8 mouse cellular contexts compared by ENCODE assay signal in genomic region chr17:46857903-46858748, GRCm38 (mm10). TPM values are rescaled to one million over a fixed set of nuclear protein-coding genes. Genes with fewer than 3 reads are reported as not detected.
A peak's percentile ranks its signal among the peaks of the same experiment; 100 is the strongest.
DNase-seq lines count a peak whose midpoint lies in the region; ATAC-seq and TF ChIP-seq lines count a peak whose summit lies in the region.

Gene Bicral (minus strand): TSS chr17:46858482.

- TF ChIP-seq RAD21 in CH12.LX (IDR thresholded peaks at IDR 0.05; ENCODE audit: low read depth, low read length) = no peak

- no peak for TF ChIP-seq EP300 in CH12.LX (IDR thresholded peaks at IDR 0.05; ENCODE audit: low read length)
- no peak for TF ChIP-seq EP300 in liver, postnatal 0 days (IDR thresholded peaks at IDR 0.05; ENCODE audit: low read depth)

- peak within 1 kb of the TSS; percentile 99 for H3K9ac ChIP-seq in CH12.LX (ENCODE audit: insufficient read depth, low read depth)
- peak within 1 kb of the TSS; percentile 100 for H3K9ac ChIP-seq in forebrain, embryonic 11.5 days (ENCODE audit: low read length)
- H3K9ac ChIP-seq in heart, embryonic 15.5 days = peak within 1 kb of the TSS; percentile 100
- H3K9ac ChIP-seq in liver, postnatal 0 days (replicated peaks) = peak within 1 kb of the TSS; percentile 100
- peak within 1 kb of the TSS; percentile 100 for H3K9ac ChIP-seq in neural tube, embryonic 13.5 days

- dilution Hi-C loops in CH12.LX (cut with MboI; ENCODE audit: extremely low pct_ligation_motif_present, extremely low pct_unique_long_range_greater_than_20kb, low sequenced_read_pairs) = no loop called here

- H3K27me3 ChIP-seq in CH12.LX (replicated peaks) = no peaks in the 10 kb centered on the region
- H3K27me3 ChIP-seq in forebrain, embryonic 11.5 days (ENCODE audit: control insufficient read depth, insufficient read depth, low read length) = no peaks in the 10 kb centered on the region
- H3K27me3 ChIP-seq in heart, embryonic 15.5 days = no peaks in the 10 kb centered on the region
- H3K27me3 ChIP-seq in liver, postnatal 0 days (ENCODE audit: insufficient read depth, low read length) = no peaks in the 10 kb centered on the region
- no peaks in the 10 kb centered on the region for H3K27me3 ChIP-seq in neural tube, embryonic 13.5 days

- in situ Hi-C loops in CH12.LX (cut with MboI; ENCODE audit: low pct_ligation_motif_present, low pct_unique_long_range_greater_than_20kb, low sequenced_read_pairs) = no loop called here

- H3K4me2 ChIP-seq in CH12.LX (ENCODE audit: insufficient read depth, low read depth, poor library complexity, severe bottlenecking) = peak within 1 kb of the TSS; percentile 83
- peak within 1 kb of the TSS; percentile 48 for H3K4me2 ChIP-seq in forebrain, embryonic 11.5 days (ENCODE audit: low read depth, low read length, severe bottlenecking)
- H3K4me2 ChIP-seq in heart, embryonic 15.5 days = peak within 1 kb of the TSS; percentile 64
- H3K4me2 ChIP-seq in liver, postnatal 0 days (ENCODE audit: low read depth, low read length) = peak within 1 kb of the TSS; percentile 84
- H3K4me2 ChIP-seq in neural tube, embryonic 13.5 days = peak within 1 kb of the TSS; percentile 73

- peak; percentile 52 for DNase-seq in CH12.LX (ENCODE audit: extremely low read depth)
- peak; percentile 79 for DNase-seq in brain, adult 2 months (ENCODE audit: low read depth, low spot score)
- DNase-seq in forebrain, embryonic 11.5 days (ENCODE audit: low spot score) = peak; percentile 92
- DNase-seq in kidney, postnatal 14 days = peak; percentile 82
- DNase-seq in liver, postnatal 0 days = peak; percentile 82
- DNase-seq in telencephalon, adult 2 months (ENCODE audit: low read depth, low spot score) = peak; percentile 52

- peaks cover 28% of the 10 kb centered on the region for H3K79me2 ChIP-seq in CH12.LX (replicated peaks; ENCODE audit: control insufficient read depth, extremely low read depth, insufficient read depth, poor library complexity, severe bottlenecking)

- peak; percentile 76 for ATAC-seq in forebrain, embryonic 11.5 days (replicated peaks; ENCODE audit: low FRiP score)
- ATAC-seq in heart, embryonic 15.5 days (replicated peaks; ENCODE audit: insufficient number of reproducible peaks, insufficient read depth, low FRiP score, low read depth) = peak; percentile 55
- peak; percentile 19 for ATAC-seq in liver, postnatal 0 days
- peak; percentile 76 for ATAC-seq in neural tube, embryonic 13.5 days (ENCODE audit: low read depth)

- no peaks in the 10 kb centered on the region for H3K9me3 ChIP-seq in CH12.LX (replicated peaks; ENCODE audit: low read length)
- no peaks in the 10 kb centered on the region for H3K9me3 ChIP-seq in forebrain, embryonic 11.5 days (ENCODE audit: control insufficient read depth, low read length)
- no peaks in the 10 kb centered on the region for H3K9me3 ChIP-seq in heart, embryonic 15.5 days (replicated peaks)
- no peaks in the 10 kb centered on the region for H3K9me3 ChIP-seq in liver, postnatal 0 days (ENCODE audit: low read length)
- H3K9me3 ChIP-seq in neural tube, embryonic 13.5 days = no peaks in the 10 kb centered on the region

- peak within 1 kb of the TSS; percentile 78 for H3K27ac ChIP-seq in CH12.LX (ENCODE audit: insufficient read depth, low read depth)
- peak within 1 kb of the TSS; percentile 100 for H3K27ac ChIP-seq in forebrain, embryonic 11.5 days (ENCODE audit: low read depth, low read length)
- peak within 1 kb of the TSS; percentile 100 for H3K27ac ChIP-seq in heart, embryonic 15.5 days
- peak within 1 kb of the TSS; percentile 100 for H3K27ac ChIP-seq in liver, postnatal 0 days (ENCODE audit: low read depth)
- peak within 1 kb of the TSS; percentile 100 for H3K27ac ChIP-seq in neural tube, embryonic 13.5 days (replicated peaks)

- peaks cover 0 to 5% of the 10 kb centered on the region in 2 experiments for H3K36me3 ChIP-seq in CH12.LX (replicated peaks in 1 of 2; ENCODE audit: control insufficient read depth in 1 of 2, insufficient read depth in 1 of 2, low read length in 1 of 2)
- H3K36me3 ChIP-seq in forebrain, embryonic 11.5 days (ENCODE audit: control insufficient read depth, insufficient read depth, low read length) = no peaks in the 10 kb centered on the region
- no peaks in the 10 kb centered on the region for H3K36me3 ChIP-seq in heart, embryonic 15.5 days
- no peaks in the 10 kb centered on the region for H3K36me3 ChIP-seq in liver, postnatal 0 days (replicated peaks; ENCODE audit: insufficient read depth, low read length)
- H3K36me3 ChIP-seq in neural tube, embryonic 13.5 days = no peaks in the 10 kb centered on the region

- H3K4me3 ChIP-seq in CH12.LX (replicated peaks in 1 of 3; ENCODE audit: low read depth in 2 of 3, low read length in 2 of 3, poor library complexity in 1 of 3) = peak within 1 kb of the TSS; percentile 74 to 84 (median 83)
- H3K4me3 ChIP-seq in forebrain, embryonic 11.5 days (ENCODE audit: low read depth, low read length) = peak within 1 kb of the TSS; percentile 99
- peak within 1 kb of the TSS; percentile 98 for H3K4me3 ChIP-seq in heart, embryonic 15.5 days
- peak within 1 kb of the TSS; percentile 91 for H3K4me3 ChIP-seq in liver, postnatal 0 days (ENCODE audit: low read depth, low read length)
- peak within 1 kb of the TSS; percentile 95 for H3K4me3 ChIP-seq in neural tube, embryonic 13.5 days

- peak; percentile 65; the same call in 1 of the 2 replicates for TF ChIP-seq POLR2A in CH12.LX (IDR thresholded peaks at IDR 0.05; ENCODE audit: low read depth, low read length)

- WGBS in forebrain, embryonic 11.5 days = 1% methylated on average over 63 of the region's 65 CpGs
- WGBS in heart, embryonic 15.5 days = under 1% methylated on average over 45 of the region's 65 CpGs
- WGBS in liver, postnatal 0 days (ENCODE audit: insufficient replicate concordance) = 1% methylated on average over 60 of the region's 65 CpGs
- WGBS in neural tube, embryonic 13.5 days = under 1% methylated on average over 62 of the region's 65 CpGs

- no peak for TF ChIP-seq CTCF in CH12.LX (conservative IDR thresholded peaks at IDR 0.05 in 1 of 2, IDR thresholded peaks at IDR 0.05 in 1 of 2; ENCODE audit: low read depth in 2 of 2, low read length in 2 of 2)
- no peak for TF ChIP-seq CTCF in liver, postnatal 0 days (IDR thresholded peaks at IDR 0.05; ENCODE audit: low read depth)

- H3K4me1 ChIP-seq in CH12.LX (ENCODE audit: control insufficient read depth in 1 of 2, insufficient read depth in 2 of 2) = peaks cover 8 to 39% of the 10 kb centered on the region in 2 experiments
- peaks cover 4% of the 10 kb centered on the region; the same call in 1 of the 2 replicates for H3K4me1 ChIP-seq in forebrain, embryonic 11.5 days (replicated peaks; ENCODE audit: control insufficient read depth, insufficient read depth, low read length)
- peaks cover 30% of the 10 kb centered on the region for H3K4me1 ChIP-seq in heart, embryonic 15.5 days (replicated peaks)
- peaks cover 21% of the 10 kb centered on the region for H3K4me1 ChIP-seq in liver, postnatal 0 days (ENCODE audit: insufficient read depth)
- H3K4me1 ChIP-seq in neural tube, embryonic 13.5 days (replicated peaks) = peaks cover 45% of the 10 kb centered on the region

TF ChIP-seq in CH12.LX, 34 proteins besides CTCF, POLR2A, EP300 and RAD21:
- TF ChIP-seq MYC (IDR thresholded peaks at IDR 0.05; ENCODE audit: low read depth, low read length) (no peak), HCFC1 (IDR thresholded peaks at IDR 0.05; ENCODE audit: low read depth, low read length) (no peak), TBP (conservative IDR thresholded peaks at IDR 0.05; ENCODE audit: low read depth, low read length) (peak; percentile 25), UBTF (IDR thresholded peaks at IDR 0.05; ENCODE audit: low read depth, low read length) (no peak), GABPA (IDR thresholded peaks at IDR 0.05; ENCODE audit: insufficient replicate concordance, low read depth, low read length) (no peak), USF1 (IDR thresholded peaks at IDR 0.05; ENCODE audit: low read depth, low read length) (no peak), ZMIZ1 (IDR thresholded peaks at IDR 0.05; ENCODE audit: low read depth, low read length) (no peak), NELFE (IDR thresholded peaks at IDR 0.05; ENCODE audit: low read depth, low read length) (0 out of 2 replicates have a peak, but pooled peaks have one; percentile 44), SIN3A (IDR thresholded peaks at IDR 0.05; ENCODE audit: low read length) (0 out of 2 replicates have a peak, but pooled peaks have one; percentile 51), ZNF384 (IDR thresholded peaks at IDR 0.05; ENCODE audit: low read depth, low read length) (peak; percentile 87), ETS1 (conservative IDR thresholded peaks at IDR 0.05; ENCODE audit: low read depth, low read length) (no peak), TCF12 (IDR thresholded peaks at IDR 0.05; ENCODE audit: low read depth, low read length) (peak; percentile 15; the same call in 1 of the 2 replicates), CHD2 (IDR thresholded peaks at IDR 0.05; ENCODE audit: low read length) (no peak)
TF ChIP-seq in CH12.LX: peak in this region for 5.

RNA-seq across cellular contexts. Expression of gene Bicral, which starts in this region (rescaled TPM):
- total RNA-seq in CH12.LX (2012; rRNA removed) (7.1 and 7.4 TPM in 2 replicates), CH12.LX (2014; rRNA removed) (2.4 and 3.0 TPM in 2 replicates)
- polyA plus RNA-seq in CH12.LX (2012; ENCODE audit: insufficient read length, low read depth) = 5.0 and 5.9 TPM in 2 replicates
- polyA plus RNA-seq in forebrain, embryonic 11.5 days (2014; fragmentation: Nextera tagmentation; extraction: Ambion mirVana) = 6.8 and 7.2 TPM in 2 replicates
- polyA plus RNA-seq in heart, embryonic 15.5 days (2015; fragmentation: Nextera tagmentation; extraction: Ambion mirVana) = 3.2 and 3.9 TPM in 2 replicates
- 1.8 and 1.9 TPM in 2 replicates for polyA plus RNA-seq in liver, postnatal 0 days (2015; fragmentation: Nextera tagmentation; extraction: Ambion mirVana)
- 6.5 and 9.4 TPM in 2 replicates for polyA plus RNA-seq in neural tube, embryonic 13.5 days (2015; fragmentation: Nextera tagmentation; extraction: Ambion mirVana)

Comparison
In these comparisons a context has a peak if more than half of its experiments do, and no peak if none do; other contexts are left out.
1. Peak in every context shown above with its lines: DNase-seq, ATAC-seq, H3K4me3 ChIP-seq and H3K27ac ChIP-seq.
2. ATAC-seq: peak in every context shown above with its lines; median percentile 76 in forebrain, embryonic 11.5 days; 76 in neural tube, embryonic 13.5 days; 55 in heart, embryonic 15.5 days; 19 in liver, postnatal 0 days.